Mouse (Mus musculus) layer of hippocampus, adult 18-20 months (tissue): ENCODE results near the gene Trim50. TPM values are rescaled to one million over a fixed set of nuclear protein-coding genes. Genes with fewer than 3 reads are reported as not detected.

Source experiments
- microRNA-seq, 2 experiments: library from miRNA; unstranded; fragments of <30 nt; microRNA quantifications; one replicate each; pipeline ENCODE4 v1.2.0; 2021
- total RNA-seq, 2 experiments: library from RNA; stranded (reverse); gene quantifications; 2 replicates each; pipeline ENCODE4 v1.2.3; 2021

Trim50 gene
- total RNA-seq, 2 experiments from 2014 or later: not detected

Small RNA genes lying within 50 kb of the gene (microRNA-seq; reads per million reads assigned to microRNA genes)
- 0.59 to 1.7 reads per million in 2 experiments for gene Mir7033

Other genes with a start within 250 kb of the Trim50 start
- 10 to 100 TPM; 30.4 to 31.5 TPM for gene Tbl2, start 203.6 kb upstream of the Trim50 start, total RNA-seq
- gene Bcl7b, start 185.0 kb upstream of the Trim50 start, total RNA-seq: 10 to 100 TPM; 57.2 to 58.2 TPM
- gene Baz1b, start 166.0 kb upstream of the Trim50 start, total RNA-seq: 10 to 100 TPM; 81.1 to 81.3 TPM
- 1 to 10 TPM; 5.6 to 5.8 TPM for gene Fzd9, start 102.1 kb upstream of the Trim50 start, total RNA-seq
- gene Fkbp6, start 3.3 kb upstream of the Trim50 start, total RNA-seq: under 1 TPM in 1 of 2 experiments, not detected in 1; 0.72 TPM
- 10 to 100 TPM; 21.4 to 24.1 TPM for gene Nsun5, start 16.7 kb downstream of the Trim50 start, total RNA-seq
- 10 to 100 TPM; 49.7 to 51.5 TPM for gene Pom121, start 41.3 kb downstream of the Trim50 start, total RNA-seq
- gene Hip1, start 191.8 kb downstream of the Trim50 start, total RNA-seq: 10 to 100 TPM; 34.6 to 34.8 TPM
- gene Ccl26, start 210.3 kb downstream of the Trim50 start, total RNA-seq: not detected
- gene Ccl24, start 219.8 kb downstream of the Trim50 start, total RNA-seq: under 1 TPM in 1 of 2 experiments, not detected in 1; 0.67 TPM